Mouse (Mus musculus) left cerebral cortex, adult 2 months (tissue): ENCODE measurements at regions not wholly inside any gene's neighbourhood (a gene's known extent, or its start where the extent isn't known, plus 50 kb on each side); places are given as distances from the start of the nearest gene placed in this dataset.

Experiments used
- DNase-seq, 2 experiments: peaks; one replicate each; pipeline ENCODE4 v3.0.0; 2021 to 2022; ENCODE audit warnings: low spot score in 2 of 2, mixed read lengths in 1 of 2; ENCODE audit errors: extremely low spot score in 1 of 2
- H3K27ac ChIP-seq: fragments of 200-600 bp; 2 replicates; pipeline ENCODE4 v1.8.1; 2022
- H3K4me3 ChIP-seq: fragments of 200-600 bp; 2 replicates; pipeline ENCODE4 v1.8.1; 2022
- CTCF ChIP-seq: fragments of 200-600 bp; IDR thresholded peaks from 2 replicates; pipeline ENCODE4 v1.8.1; 2022; ENCODE audit warnings: antibody characterized with exemption, mild to moderate bottlenecking, moderate library complexity
- intact Hi-C: fragments of 180-260 bp; cut with DNase I; formaldehyde crosslinking; loops from one replicate; pipeline ENCODE4 v1.15.1; 2025

GRCm38 (mm10) chr3:100747421-100748308, 62.4 kb upstream of the Man1a2 start:
- no peak overlapping the region for H3K27ac ChIP-seq
- intact Hi-C loops, result no loop called here
- TF ChIP-seq CTCF, result no peak
- DNase-seq, result no peak
- no peak overlapping the region for H3K4me3 ChIP-seq

- no peak for TF ChIP-seq CTCF
- no peak for DNase-seq
- intact Hi-C loops, result no loop called here
Observed at GRCm38 (mm10) chr3:100737660-100738059, 52.4 kb upstream of the Man1a2 start.

GRCm38 (mm10) chr3:100736539-100736938, 51.2 kb upstream of the Man1a2 start:
- no peak for TF ChIP-seq CTCF
- Histone ChIP-seq H3K4me3 (no peak overlapping the region), H3K27ac (no peak overlapping the region)
- intact Hi-C loops, result no loop called here
- no peak for DNase-seq

More at GRCm38 (mm10) chr3:100737660-100738059, 52.4 kb upstream of the Man1a2 start:
- Histone ChIP-seq H3K27ac (no peak overlapping the region), H3K4me3 (no peak overlapping the region)
